Mouse (Mus musculus): ENCODE results near the gene Elf2. TPM values are rescaled to one million over a fixed set of nuclear protein-coding genes. Genes with fewer than 3 reads are reported as not detected.

Elf2 gene
- polyA plus RNA-seq, 2 experiments from 2014 or later: 55.9 to 66.9 TPM

DNA sequence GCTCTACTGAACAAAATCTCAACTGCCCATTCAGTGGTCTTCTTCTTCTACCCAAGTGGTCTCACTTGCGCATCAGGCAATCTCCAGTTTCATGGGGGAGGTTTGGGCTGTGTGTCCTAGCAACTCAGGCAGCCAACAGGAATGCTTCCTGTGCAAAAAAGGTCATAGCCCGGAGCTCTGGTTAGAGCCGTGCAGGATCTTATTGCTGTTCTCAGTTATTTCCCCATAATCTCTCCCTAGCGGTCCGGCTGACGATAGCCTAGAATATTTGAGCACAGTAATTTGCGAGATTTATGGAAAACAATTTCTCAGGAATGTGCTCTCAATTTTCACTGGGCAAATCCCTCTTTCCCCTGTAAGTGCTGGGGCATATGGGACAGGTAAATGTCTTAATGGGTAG lies 133.9 kb downstream of the Elf2 start:
- no peak for ATAC-seq

- no peak for ATAC-seq
Measured at GRCm38 (mm10) chr3:51204897-51205296, 135.6 kb downstream of the Elf2 start.

- ATAC-seq: no peak
Measured at GRCm38 (mm10) chr3:51204441-51204840, 136.0 kb downstream of the Elf2 start.

DNA sequence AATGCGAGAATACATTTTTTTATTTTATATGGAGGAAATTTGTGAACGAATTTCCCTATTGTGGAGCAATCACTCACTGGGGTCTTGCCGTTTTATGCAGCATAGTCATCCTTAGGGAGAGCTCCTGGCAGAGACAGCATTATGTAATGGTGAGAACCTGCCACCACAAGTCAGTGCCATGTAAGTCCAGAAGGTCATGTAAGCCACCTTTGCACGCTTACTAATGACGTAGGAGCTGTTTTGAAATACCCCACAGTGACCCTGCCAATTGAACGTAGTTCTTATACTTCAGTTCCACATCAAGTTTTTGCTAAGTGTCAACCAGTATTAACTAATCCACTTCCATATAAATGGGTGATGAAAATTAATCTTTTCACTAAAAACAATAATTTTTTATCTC lies 136.6 kb downstream of the Elf2 start:
- ATAC-seq: no peak

Other genes with a start within 250 kb of the Elf2 start
- gene Noct, start 116.2 kb downstream of the Elf2 start, polyA plus RNA-seq (2017; shearing (Covaris generic)): 1 to 10 TPM; 3.3 to 4.4 TPM
- gene Mgarp, start 56.1 kb upstream of the Elf2 start, polyA plus RNA-seq (2017; shearing (Covaris generic)): 1 to 10 TPM; 1.7 to 2.4 TPM
- 100 to 1,000 TPM; 177 to 260 TPM for gene Ndufc1, start 68.3 kb upstream of the Elf2 start, polyA plus RNA-seq (2017; shearing (Covaris generic))
- 10 to 100 TPM; 18.4 to 30.4 TPM for gene Naa15, start 74.5 kb upstream of the Elf2 start, polyA plus RNA-seq (2017; shearing (Covaris generic))
- 10 to 100 TPM; 20.8 to 21.9 TPM for gene Rab33b, start 143.3 kb upstream of the Elf2 start, polyA plus RNA-seq (2017; shearing (Covaris generic))
- 10 to 100 TPM in 1 of 2 experiments, 1 to 10 TPM in 1; 9.6 to 10.3 TPM for gene Setd7, start 220.2 kb upstream of the Elf2 start, polyA plus RNA-seq (2017; shearing (Covaris generic))